Mouse (Mus musculus): ENCODE measurements around the gene Evx2. TPM values are rescaled to one million over a fixed set of nuclear protein-coding genes. Genes with fewer than 3 reads are reported as not detected.

Gene Evx2
- not detected in 2 replicates for polyA plus RNA-seq (2012; rRNA removed)

DNA sequence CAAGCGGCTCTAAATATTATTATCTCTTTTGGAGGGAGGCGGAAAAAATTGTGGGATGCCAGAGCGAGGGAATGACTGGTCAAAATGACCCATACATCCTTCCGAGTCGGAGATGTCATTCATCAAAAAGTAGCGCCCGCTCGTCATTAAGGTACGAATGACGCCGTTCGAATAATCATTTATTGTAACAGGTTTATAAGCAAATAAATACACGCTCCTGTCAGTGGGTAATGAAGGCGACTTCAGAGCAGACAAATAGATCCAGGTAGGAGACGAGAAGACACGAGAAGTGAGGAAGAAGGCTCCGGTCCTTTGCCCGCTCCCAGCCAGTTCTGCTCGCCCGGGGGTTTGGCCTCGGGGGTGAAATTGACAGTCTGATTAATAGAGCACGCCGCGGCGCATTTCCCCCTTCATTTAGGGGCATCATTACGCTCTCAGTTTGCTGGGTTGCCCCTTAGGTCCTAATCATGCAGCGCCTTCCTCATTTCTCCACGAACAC is at the start of gene Evx2:
Evx2 (minus strand) TSS at position 51 of the 499 bp plus-strand sequence.

GRCm38 (mm10) chr2:74704393-74704998 is 45.1 kb upstream of the Evx2 start, which contains the start of gene Hoxd8:
Hoxd8 (plus strand) TSS chr2:74704615.

GRCm38 (mm10) chr2:74697567-74698121 is 38.3 kb upstream of the Evx2 start, which contains the start of gene Hoxd9:
Hoxd9 (plus strand) TSS chr2:74697727.

DNA sequence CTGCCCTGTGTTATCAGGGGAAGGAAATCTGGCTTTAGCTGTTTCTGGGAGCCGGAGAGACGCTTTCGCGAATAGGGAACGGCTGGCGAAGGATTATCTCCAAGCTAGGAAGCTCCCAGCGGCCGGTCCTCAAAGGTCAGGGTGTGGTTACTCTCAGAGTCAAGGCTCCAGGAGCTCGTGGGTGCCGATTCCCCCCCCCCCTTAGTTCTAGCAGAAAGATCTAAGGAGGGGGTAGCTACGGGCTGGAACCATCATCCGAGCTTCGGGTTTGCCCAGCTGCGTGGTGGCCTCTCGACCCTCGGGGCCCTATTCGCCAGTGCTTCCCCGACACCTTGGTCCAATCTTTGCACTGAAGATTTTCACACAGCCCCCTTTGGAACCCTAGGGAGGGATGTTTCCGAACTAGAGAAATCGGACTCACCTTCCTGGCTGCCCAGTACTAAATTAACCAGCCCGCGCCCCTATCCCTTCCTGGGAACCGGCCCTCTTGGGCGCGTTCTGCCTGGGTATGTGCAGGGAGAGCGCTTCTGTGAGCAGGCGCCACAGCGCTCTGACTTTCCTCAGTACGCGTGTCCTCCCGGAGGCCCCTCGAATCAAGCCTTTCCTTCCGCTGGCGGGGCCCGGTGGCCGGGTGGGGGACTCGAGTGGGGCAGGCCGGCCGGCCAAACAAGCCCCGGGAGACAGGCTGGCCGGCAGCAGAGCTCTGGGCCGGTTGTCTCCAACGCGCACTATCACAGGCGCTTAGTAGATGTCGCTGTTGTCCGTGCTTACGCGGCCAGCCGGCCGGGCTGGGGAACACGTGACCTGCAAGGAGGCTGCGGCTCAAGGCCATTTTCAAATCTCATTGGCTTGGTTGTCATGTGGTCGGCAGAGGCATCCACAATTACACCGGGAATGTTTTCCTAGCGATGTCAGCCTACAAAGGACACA is 31.9 kb upstream of the Evx2 start, which contains the start of gene Hoxd10:
Hoxd10 (plus strand) TSS at position 903 of the 930 bp plus-strand sequence.

GRCm38 (mm10) chr2:74678891-74679595 is 19.7 kb upstream of the Evx2 start, which contains the start of gene Hoxd11:
Hoxd11 (plus strand) TSS chr2:74679557.

DNA sequence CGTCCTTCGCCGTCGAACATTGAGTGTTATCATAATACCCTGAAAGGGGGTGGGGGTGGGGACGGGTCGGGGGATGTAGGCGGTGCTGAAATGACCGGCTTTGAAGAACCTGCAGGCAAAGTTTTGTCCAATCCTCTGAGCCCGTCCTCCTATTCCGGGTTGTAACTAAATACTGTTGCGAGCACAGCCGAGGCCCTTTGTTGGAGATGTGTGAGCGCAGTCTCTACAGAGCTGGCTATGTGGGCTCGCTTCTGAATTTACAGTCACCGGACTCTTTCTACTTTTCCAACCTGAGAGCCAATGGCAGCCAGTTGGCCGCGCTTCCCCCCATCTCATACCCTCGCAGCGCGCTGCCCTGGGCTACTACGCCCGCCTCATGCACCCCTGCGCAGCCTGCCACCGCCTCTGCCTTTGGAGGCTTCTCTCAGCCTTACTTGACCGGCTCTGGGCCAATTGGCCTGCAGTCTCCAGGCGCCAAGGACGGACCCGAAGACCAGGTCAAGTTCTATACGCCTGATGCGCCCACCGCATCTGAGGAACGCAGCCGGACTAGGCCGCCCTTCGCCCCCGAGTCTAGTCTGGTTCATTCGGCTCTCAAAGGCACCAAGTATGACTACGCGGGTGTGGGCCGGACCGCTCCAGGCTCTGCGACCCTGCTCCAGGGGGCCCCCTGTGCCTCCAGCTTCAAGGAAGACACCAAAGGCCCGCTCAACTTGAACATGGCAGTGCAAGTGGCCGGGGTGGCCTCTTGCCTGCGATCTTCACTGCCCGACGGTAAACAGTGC is 15.7 kb upstream of the Evx2 start, which contains the start of gene Hoxd12:
Hoxd12 (plus strand) TSS at position 133 of the 785 bp plus-strand sequence.

GRCm38 (mm10) chr2:74667842-74668357 is 8.5 kb upstream of the Evx2 start, which contains the start of gene Hoxd13:
Hoxd13 (plus strand) TSS chr2:74668310.

Other genes with a start within 250 kb of the Evx2 start
- gene Lnpk, start 80.1 kb downstream of the Evx2 start, polyA plus RNA-seq (2012; rRNA removed) = 5.0 and 5.2 TPM in 2 replicates
- not detected in 2 replicates for gene Hoxd13, start 8.8 kb upstream of the Evx2 start, polyA plus RNA-seq (2012; rRNA removed)
- gene Hoxd12, start 15.5 kb upstream of the Evx2 start, polyA plus RNA-seq (2012; rRNA removed) = not detected in 2 replicates
- gene Hoxd11, start 20.0 kb upstream of the Evx2 start, polyA plus RNA-seq (2012; rRNA removed) = not detected in 2 replicates
- not detected in 2 replicates for gene Hoxd10, start 32.4 kb upstream of the Evx2 start, polyA plus RNA-seq (2012; rRNA removed)
- gene Hoxd9, start 38.2 kb upstream of the Evx2 start, polyA plus RNA-seq (2012; rRNA removed) = not detected in 2 replicates
- 0.02 and 0.05 TPM in 2 replicates for gene Hoxd8, start 45.1 kb upstream of the Evx2 start, polyA plus RNA-seq (2012; rRNA removed)
- 0.01 TPM in 1 of 2 replicates, not detected in the other for gene Hoxd3, start 52.4 kb upstream of the Evx2 start, polyA plus RNA-seq (2012; rRNA removed)
- gene Hoxd4, start 52.4 kb upstream of the Evx2 start, polyA plus RNA-seq (2012; rRNA removed) = 0.05 and 0.06 TPM in 2 replicates
- gene Gm28230, start 67.2 kb upstream of the Evx2 start, polyA plus RNA-seq (2012; rRNA removed) = 0.01 TPM in 2 replicates
- gene Hoxd1, start 103.4 kb upstream of the Evx2 start, polyA plus RNA-seq (2012; rRNA removed) = not detected in 2 replicates
- gene Mtx2, start 166.2 kb upstream of the Evx2 start, polyA plus RNA-seq (2012; rRNA removed) = 29.1 and 31.6 TPM in 2 replicates